Mouse (Mus musculus) small intestine, adult 2 months (tissue): ENCODE measurements around the gene Fam198b.

Source experiments
- CTCF ChIP-seq: fragments of 200-500 bp; IDR thresholded peaks from 2 replicates; pipeline ENCODE4 v1.5.1; 2012; ENCODE audit warnings: low read depth, mild to moderate bottlenecking, control low read depth, inconsistent platforms, low read length, moderate library complexity, mixed read lengths; ENCODE audit not compliant: insufficient replicate concordance, insufficient read length; ENCODE audit errors: extremely low read depth
- POLR2A ChIP-seq: fragments of 200-500 bp; IDR thresholded peaks from 2 replicates; pipeline ENCODE4 v1.6.1; 2012; ENCODE audit warnings: low read depth, mild to moderate bottlenecking, control low read depth, inconsistent platforms, low read length, moderate library complexity

DNA sequence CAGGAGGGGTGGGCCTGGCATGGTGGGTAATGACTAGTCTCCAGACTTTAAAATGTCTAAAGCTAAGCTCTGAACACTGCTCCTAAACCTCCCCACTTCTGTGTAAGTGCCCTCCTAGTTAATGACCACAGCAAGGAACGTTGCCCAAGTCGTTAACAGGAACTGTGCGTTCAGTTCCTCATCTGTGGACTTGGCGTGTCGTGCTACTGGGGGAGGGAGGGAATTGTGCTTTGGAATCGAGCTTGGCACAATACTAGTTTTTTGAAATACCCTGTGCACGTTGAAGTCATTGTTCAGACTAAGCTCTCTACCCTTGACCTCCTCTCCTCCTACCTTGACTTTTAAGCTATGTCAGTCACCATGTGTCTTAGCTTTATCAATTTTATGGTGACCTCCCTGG lies 19.5 kb upstream of the Fam198b start:
- TF ChIP-seq CTCF (no peak), POLR2A (no peak)
